Mouse (Mus musculus) G1E (cell line): ENCODE data around the gene Gm16253.

ENCODE experiments used
- CTCF ChIP-seq: IDR thresholded peaks from 2 replicates; pipeline ENCODE4 v1.5.1; 2012; ENCODE audit warnings: low read depth, low read length, inconsistent platforms, mixed read lengths
- GATA1 ChIP-seq: IDR thresholded peaks from 2 replicates; pipeline ENCODE4 v1.6.1; 2012; ENCODE audit warnings: borderline replicate concordance, low read length, inconsistent platforms, mixed read lengths
- GATA2 ChIP-seq: IDR thresholded peaks from 2 replicates; pipeline ENCODE4 v1.6.1; 2012; ENCODE audit warnings: low read depth, low read length, inconsistent platforms, borderline replicate concordance
- POLR2AphosphoS5 ChIP-seq: IDR thresholded peaks from 2 replicates; pipeline ENCODE4 v1.6.1; 2012; ENCODE audit warnings: low read depth, low read length, inconsistent platforms; ENCODE audit not compliant: insufficient replicate concordance
- TAL1 ChIP-seq: conservative IDR thresholded peaks from 2 replicates; pipeline ENCODE4 v1.6.1; 2012; ENCODE audit warnings: low read depth, low read length, inconsistent platforms, mixed read lengths

DNA sequence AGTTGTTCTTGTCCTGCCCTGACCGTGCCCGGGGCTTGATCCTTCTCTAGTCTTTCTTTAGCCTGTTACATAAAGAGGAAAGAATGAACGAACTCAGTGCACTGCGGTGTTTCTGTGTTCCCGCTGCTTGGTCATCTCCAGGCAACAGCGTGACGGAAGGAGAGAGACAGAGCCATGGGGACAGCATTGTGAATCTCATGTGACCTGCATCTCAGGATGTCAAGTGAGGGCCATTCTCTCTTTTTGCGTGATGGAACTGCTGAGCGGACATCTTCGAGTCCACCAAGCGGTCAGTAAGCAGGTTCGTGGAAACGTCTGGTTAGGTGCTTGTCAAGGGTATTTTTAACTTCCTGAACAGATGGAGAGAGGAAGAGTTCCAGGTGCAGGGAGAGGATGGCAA, 7.3 kb upstream of the Gm16253 start:
- TF ChIP-seq GATA1 (no peak), CTCF (no peak), GATA2 (no peak), TAL1 (no peak), POLR2AphosphoS5 (no peak)
